Mouse (Mus musculus): ENCODE data around the gene Dolpp1. TPM values are rescaled to one million over a fixed set of nuclear protein-coding genes. Genes with fewer than 3 reads are reported as not detected.
A peak's percentile ranks its signal among the peaks of the same experiment; 100 is the strongest.

Gene Dolpp1
- polyA plus RNA-seq, 1 experiment from 2014 or later: 34.6 TPM

DNA sequence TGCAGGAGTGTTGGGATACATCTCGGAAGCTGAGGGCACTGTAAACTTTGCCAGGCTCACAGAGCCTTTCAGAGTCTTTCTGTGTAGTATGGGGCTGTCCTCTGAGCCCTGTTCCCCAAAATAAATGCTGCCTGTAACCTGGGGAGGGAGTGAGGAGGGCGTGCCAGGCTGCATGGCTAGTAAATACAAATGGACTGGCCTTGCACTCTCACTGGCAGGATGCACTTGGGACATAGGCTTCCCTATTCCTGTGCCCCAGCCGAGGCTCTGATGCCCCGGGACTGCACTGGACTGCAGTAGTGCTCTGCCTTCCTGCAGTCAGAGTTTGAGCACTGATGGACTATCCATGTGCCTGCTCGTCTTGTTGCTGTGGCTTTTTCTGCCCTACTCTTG, 50.4 kb downstream of the Dolpp1 start:
- no peak for ATAC-seq (ENCODE audit: insufficient number of reproducible peaks, low FRiP score, low TSS enrichment, low read depth)
- H3K9ac ChIP-seq: 0 out of 2 replicates have a peak overlapping the region, but pooled peaks have one; percentile 6
- peak overlapping the region; percentile 100 for H3K27ac ChIP-seq (replicated peaks)
- H3K4me3 ChIP-seq (replicated peaks): peak overlapping the region; percentile 29
- peak overlapping the region; percentile 53 for H3K4me2 ChIP-seq (replicated peaks)
- WGBS: 24% methylated on average over 5 of the region's 5 CpGs
- H3K4me1 ChIP-seq: peaks cover 68% of the 10 kb centered on the region
- peaks cover 41% of the 10 kb centered on the region for H3K36me3 ChIP-seq
- no peaks in the 10 kb centered on the region for H3K9me3 ChIP-seq (replicated peaks)
- no peaks in the 10 kb centered on the region for H3K27me3 ChIP-seq

DNA sequence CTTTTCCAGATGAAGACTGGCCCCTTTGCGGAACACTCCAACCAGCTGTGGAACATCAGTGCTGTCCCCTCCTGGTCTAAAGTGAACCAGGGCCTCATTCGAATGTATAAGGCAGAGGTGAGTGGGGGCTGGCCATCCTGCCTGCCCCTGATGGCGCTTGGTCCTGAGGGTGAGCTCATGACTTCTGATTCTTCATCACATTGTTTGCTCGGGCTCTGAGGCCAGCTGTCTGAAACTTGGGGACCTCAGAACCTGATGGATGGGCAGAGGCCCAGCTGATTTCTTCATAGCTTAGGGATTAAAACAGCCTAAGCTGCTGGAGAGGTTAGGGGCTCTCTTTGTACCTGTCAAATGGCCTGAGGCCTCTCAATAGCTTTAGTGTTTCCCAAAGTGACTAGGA, 51.2 kb downstream of the Dolpp1 start:
- Histone ChIP-seq H3K27me3 (no peaks in the 10 kb centered on the region), H3K36me3 (peaks cover 39% of the 10 kb centered on the region), H3K27ac (replicated peaks) (peak overlapping the region; percentile 100), H3K4me2 (replicated peaks) (peak overlapping the region; percentile 53; the same call in 1 of the 2 replicates), H3K4me1 (peaks cover 68% of the 10 kb centered on the region), H3K9ac (no peak overlapping the region), H3K9me3 (replicated peaks) (no peaks in the 10 kb centered on the region), H3K4me3 (replicated peaks) (no peak overlapping the region)
- 48% methylated on average over 4 of the region's 4 CpGs for WGBS
- ATAC-seq (ENCODE audit: insufficient number of reproducible peaks, low FRiP score, low TSS enrichment, low read depth): no peak

DNA sequence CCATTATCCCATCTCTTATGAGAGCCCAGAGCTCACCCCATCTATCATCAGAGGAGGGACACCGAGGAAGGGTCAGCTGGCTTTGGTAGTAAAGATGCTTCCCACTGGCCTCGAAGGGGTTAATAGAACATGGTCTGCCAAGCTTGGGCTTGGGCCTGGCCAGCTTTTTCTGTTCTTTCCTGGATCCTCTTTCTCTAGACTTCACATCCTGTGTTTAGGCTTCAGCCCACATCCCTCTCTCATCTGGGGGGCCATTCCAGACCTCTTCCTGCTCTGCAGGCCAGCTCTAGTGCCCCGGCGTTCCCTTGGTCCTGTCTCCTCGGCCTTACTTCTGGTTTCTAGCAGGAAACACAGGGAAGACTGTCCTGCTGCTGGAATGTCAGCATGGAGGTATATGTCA, 52.0 kb downstream of the Dolpp1 start:
- peaks cover 36% of the 10 kb centered on the region for H3K36me3 ChIP-seq
- no peak overlapping the region for H3K4me2 ChIP-seq (replicated peaks)
- H3K9me3 ChIP-seq (replicated peaks): no peaks in the 10 kb centered on the region
- no peak for ATAC-seq (ENCODE audit: insufficient number of reproducible peaks, low FRiP score, low TSS enrichment, low read depth)
- 63% methylated on average over 5 of the region's 5 CpGs for WGBS
- H3K27me3 ChIP-seq: no peaks in the 10 kb centered on the region
- peaks cover 68% of the 10 kb centered on the region for H3K4me1 ChIP-seq
- peak overlapping the region; percentile 73 for H3K27ac ChIP-seq (replicated peaks)
- H3K4me3 ChIP-seq (replicated peaks): no peak overlapping the region
- H3K9ac ChIP-seq: no peak overlapping the region

DNA sequence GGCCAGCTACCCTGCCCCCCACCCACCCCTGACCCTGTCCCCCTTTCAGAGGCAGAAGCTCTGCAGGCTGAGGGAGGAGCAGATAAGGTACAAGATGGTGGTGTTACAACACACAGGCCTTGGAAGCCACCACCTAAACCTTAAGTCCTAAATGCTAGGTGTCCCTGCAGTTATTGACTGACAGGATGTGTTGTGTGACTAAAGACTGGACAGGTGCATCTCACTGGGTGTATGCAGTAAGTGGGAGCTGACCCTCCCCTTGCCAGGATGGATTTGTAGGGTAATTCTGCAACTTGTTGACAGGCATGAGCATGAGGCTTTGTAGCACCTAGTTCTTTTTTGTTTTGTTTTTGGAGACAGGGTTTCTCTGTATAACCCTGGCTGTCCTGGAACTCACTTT, 52.4 kb downstream of the Dolpp1 start:
- Histone ChIP-seq H3K36me3 (peaks cover 36% of the 10 kb centered on the region), H3K27me3 (no peaks in the 10 kb centered on the region), H3K4me2 (replicated peaks) (no peak overlapping the region), H3K27ac (replicated peaks) (peak overlapping the region; percentile 73), H3K9ac (no peak overlapping the region), H3K4me1 (peaks cover 66% of the 10 kb centered on the region), H3K4me3 (replicated peaks) (no peak overlapping the region), H3K9me3 (replicated peaks) (no peaks in the 10 kb centered on the region)
- ATAC-seq (ENCODE audit: insufficient number of reproducible peaks, low FRiP score, low TSS enrichment, low read depth): no peak

DNA sequence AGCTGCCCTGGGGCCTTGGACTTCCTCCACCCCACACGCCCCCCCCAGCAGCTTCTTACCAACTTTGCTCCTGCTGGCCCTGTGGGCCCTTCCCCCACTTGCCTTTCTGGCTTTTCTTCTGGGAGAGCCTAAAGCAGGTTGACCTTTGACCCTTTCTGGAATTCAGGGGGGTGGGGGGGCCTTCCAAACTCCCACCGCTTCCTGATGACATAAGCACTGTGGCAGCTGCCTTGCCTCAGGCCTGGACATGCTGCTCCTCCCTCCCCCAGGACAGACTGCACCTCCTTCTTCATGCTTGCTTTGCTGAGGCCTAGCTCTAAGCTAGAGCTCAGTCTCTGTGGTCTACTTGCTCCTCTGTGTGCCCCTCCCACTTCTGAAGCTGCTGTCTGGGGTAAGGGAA, 53.3 kb downstream of the Dolpp1 start:
- H3K36me3 ChIP-seq: peaks cover 37% of the 10 kb centered on the region
- H3K4me1 ChIP-seq: peaks cover 58% of the 10 kb centered on the region
- peak overlapping the region; percentile 23; the same call in 1 of the 2 replicates for H3K9ac ChIP-seq
- no peak for ATAC-seq (ENCODE audit: insufficient number of reproducible peaks, low FRiP score, low TSS enrichment, low read depth)
- no peaks in the 10 kb centered on the region for H3K27me3 ChIP-seq
- 30% methylated on average over 2 of the region's 2 CpGs for WGBS
- H3K9me3 ChIP-seq (replicated peaks): peaks cover 5% of the 10 kb centered on the region; the same call in 1 of the 2 replicates
- no peak overlapping the region; the same call in 1 of the 2 replicates for H3K4me3 ChIP-seq (replicated peaks)
- peak overlapping the region; percentile 73 for H3K27ac ChIP-seq (replicated peaks)
- no peak overlapping the region for H3K4me2 ChIP-seq (replicated peaks)

DNA sequence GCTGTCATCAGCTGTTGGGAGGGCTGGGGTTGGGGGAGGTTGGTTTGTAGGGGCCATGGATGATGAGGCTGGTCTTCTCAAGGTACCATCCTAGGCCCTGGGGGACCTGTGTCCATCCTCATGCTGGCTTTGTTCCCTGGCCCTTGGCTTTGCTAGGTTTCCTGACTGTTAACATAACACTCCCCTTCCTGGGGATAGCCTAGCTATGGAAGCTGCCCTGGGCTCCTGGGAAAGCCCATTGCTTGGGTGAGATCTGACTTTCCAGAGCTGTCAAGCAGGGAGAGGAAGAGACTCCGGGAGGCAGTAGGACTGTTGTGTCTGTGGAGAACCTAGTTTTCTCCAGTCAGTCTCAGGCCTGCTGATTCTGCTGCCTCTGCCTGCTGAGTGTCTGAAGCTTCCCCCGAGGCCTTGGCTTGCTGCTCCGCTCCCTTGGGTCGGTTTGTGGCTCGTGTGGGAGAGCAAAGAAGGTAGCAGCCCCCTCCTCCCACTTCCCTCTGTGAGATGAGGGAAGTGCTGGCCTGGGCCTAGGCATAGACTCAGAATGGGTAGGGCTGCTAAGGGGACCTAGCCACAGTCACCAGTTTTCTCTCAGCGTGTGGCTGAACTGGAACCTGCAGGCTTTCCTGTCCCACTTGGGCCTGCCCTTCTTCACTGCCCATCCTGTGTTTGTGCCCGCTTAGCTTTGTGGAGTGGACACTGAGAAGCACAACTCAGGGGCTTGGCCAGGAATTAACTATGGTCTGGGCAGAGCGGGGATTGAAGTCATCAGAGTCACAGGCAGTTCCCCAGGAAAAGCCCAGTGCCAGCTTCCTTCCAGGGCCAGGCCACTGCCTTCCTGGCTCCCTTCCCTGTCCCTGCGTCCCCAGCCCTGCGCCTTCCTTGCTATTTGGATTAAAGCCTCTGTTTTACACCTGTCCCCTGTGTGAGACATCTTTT, 55.1 kb downstream of the Dolpp1 start:
- 74% methylated on average over 10 of the region's 10 CpGs for WGBS

DNA sequence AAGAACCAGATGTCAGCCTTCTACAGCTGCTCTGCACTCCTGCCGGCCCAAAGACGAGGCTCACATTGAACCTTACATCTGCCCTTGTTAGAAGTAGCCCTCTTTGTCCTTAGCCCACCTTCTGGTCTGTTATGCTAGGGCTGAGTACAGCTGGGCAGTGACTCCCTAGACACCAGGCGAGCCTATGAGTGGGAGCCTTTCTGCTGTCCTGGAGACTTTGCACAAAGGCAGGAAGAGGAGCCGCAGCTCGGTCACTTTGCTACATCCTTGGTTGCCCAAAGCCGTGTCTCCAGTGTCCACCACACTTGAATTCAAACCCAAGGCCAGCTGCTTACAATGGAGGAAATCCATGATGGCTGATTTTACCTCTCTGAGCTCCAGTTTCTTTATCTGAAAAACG, 56.3 kb downstream of the Dolpp1 start:
- Histone ChIP-seq H3K4me1 (peaks cover 27% of the 10 kb centered on the region), H3K9me3 (replicated peaks) (peaks cover 7% of the 10 kb centered on the region; the same call in 1 of the 2 replicates), H3K4me3 (replicated peaks) (no peak overlapping the region), H3K36me3 (peaks cover 44% of the 10 kb centered on the region), H3K27me3 (no peaks in the 10 kb centered on the region), H3K27ac (replicated peaks) (no peak overlapping the region), H3K4me2 (replicated peaks) (no peak overlapping the region), H3K9ac (no peak overlapping the region)
- 78% methylated on average over 7 of the region's 7 CpGs for WGBS
- no peak for ATAC-seq (ENCODE audit: insufficient number of reproducible peaks, low FRiP score, low TSS enrichment, low read depth)

More for the DNA sequence above, 55.1 kb downstream of the Dolpp1 start:
- Histone ChIP-seq H3K27me3 (no peaks in the 10 kb centered on the region), H3K4me2 (replicated peaks) (no peak overlapping the region), H3K27ac (replicated peaks) (peak overlapping the region; percentile 31), H3K4me3 (replicated peaks) (no peak overlapping the region), H3K36me3 (peaks cover 44% of the 10 kb centered on the region), H3K9ac (no peak overlapping the region), H3K9me3 (replicated peaks) (peaks cover 7% of the 10 kb centered on the region; the same call in 1 of the 2 replicates), H3K4me1 (peaks cover 39% of the 10 kb centered on the region)
- no peak for ATAC-seq (ENCODE audit: insufficient number of reproducible peaks, low FRiP score, low TSS enrichment, low read depth)

Small RNA genes lying within 50 kb of the gene (microRNA-seq; reads per million reads assigned to microRNA genes)
- not detected for gene Gm47292 (ENCODE audit: borderline number of aligned reads)

Other genes with a start within 250 kb of the Dolpp1 start
- gene Endog, start 220.8 kb upstream of the Dolpp1 start, polyA plus RNA-seq (2015; fragmentation: Nextera tagmentation; extraction: Ambion mirVana): 17.7 and 18.9 TPM in 2 replicates
- 75.8 and 77.2 TPM in 2 replicates for gene Spout1, start 213.8 kb upstream of the Dolpp1 start, polyA plus RNA-seq (2015; fragmentation: Nextera tagmentation; extraction: Ambion mirVana)
- gene Kyat1, start 186.4 kb upstream of the Dolpp1 start, polyA plus RNA-seq (2015; fragmentation: Nextera tagmentation; extraction: Ambion mirVana): 14.7 and 15.5 TPM in 2 replicates
- gene Lrrc8a, start 154.5 kb upstream of the Dolpp1 start, polyA plus RNA-seq (2015; fragmentation: Nextera tagmentation; extraction: Ambion mirVana): 41.1 and 42.9 TPM in 2 replicates
- gene Gm28035, start 151.7 kb upstream of the Dolpp1 start, polyA plus RNA-seq (2015; fragmentation: Nextera tagmentation; extraction: Ambion mirVana): 0.09 and 0.16 TPM in 2 replicates
- gene Phyhd1, start 126.1 kb upstream of the Dolpp1 start, polyA plus RNA-seq (2015; fragmentation: Nextera tagmentation; extraction: Ambion mirVana): 5.0 and 6.0 TPM in 2 replicates
- gene Gm28038, start 111.2 kb upstream of the Dolpp1 start, polyA plus RNA-seq (2015; fragmentation: Nextera tagmentation; extraction: Ambion mirVana): not detected in 2 replicates
- 31.4 and 31.7 TPM in 2 replicates for gene Dolk, start 105.9 kb upstream of the Dolpp1 start, polyA plus RNA-seq (2015; fragmentation: Nextera tagmentation; extraction: Ambion mirVana)
- 29.0 and 34.3 TPM in 2 replicates for gene Nup188, start 105.9 kb upstream of the Dolpp1 start, polyA plus RNA-seq (2015; fragmentation: Nextera tagmentation; extraction: Ambion mirVana)
- gene Sh3glb2, start 32.9 kb upstream of the Dolpp1 start, polyA plus RNA-seq (2015; fragmentation: Nextera tagmentation; extraction: Ambion mirVana): 106 and 114 TPM in 2 replicates
- gene Miga2, start 28.0 kb upstream of the Dolpp1 start, polyA plus RNA-seq (2015; fragmentation: Nextera tagmentation; extraction: Ambion mirVana): 21.8 and 22.9 TPM in 2 replicates
- 29.4 and 32.1 TPM in 2 replicates for gene Crat, start 23.6 kb downstream of the Dolpp1 start, polyA plus RNA-seq (2015; fragmentation: Nextera tagmentation; extraction: Ambion mirVana)
- gene Ptpa, start 23.8 kb downstream of the Dolpp1 start, polyA plus RNA-seq (2015; fragmentation: Nextera tagmentation; extraction: Ambion mirVana): 146 and 154 TPM in 2 replicates
- 2.2 and 3.0 TPM in 2 replicates for gene Ier5l, start 82.0 kb downstream of the Dolpp1 start, polyA plus RNA-seq (2015; fragmentation: Nextera tagmentation; extraction: Ambion mirVana)
- gene Cstad, start 202.8 kb downstream of the Dolpp1 start, polyA plus RNA-seq (2015; fragmentation: Nextera tagmentation; extraction: Ambion mirVana): 1.8 and 3.2 TPM in 2 replicates

Measured in embryonic facial prominence, embryonic 15.5 days (tissue).